Mouse (Mus musculus) mature B cell (primary cell): ENCODE results near the gene Hoxb3.

Source experiments
- in situ Hi-C: fragments of 300-500 bp; cut with MboI; formaldehyde crosslinking; loops from 2 replicates; pipeline ENCODE4 v1.14.3; 2019

Hoxb3 gene

GRCm38 (mm10) chr11:96337026-96337425, 13.9 kb downstream of the Hoxb3 start:
- in situ Hi-C loops = no loop called here

GRCm38 (mm10) chr11:96338957-96339855, 16.1 kb downstream of the Hoxb3 start:
- in situ Hi-C loops = no loop called here

GRCm38 (mm10) chr11:96340698-96341365, 17.7 kb downstream of the Hoxb3 start:
- in situ Hi-C loops = no loop called here

- in situ Hi-C loops = no loop called here
Observed at GRCm38 (mm10) chr11:96341701-96342575, 18.8 kb downstream of the Hoxb3 start.

GRCm38 (mm10) chr11:96342576-96342930, 19.4 kb downstream of the Hoxb3 start:
- in situ Hi-C loops = no loop called here

- in situ Hi-C loops = no loop called here
Observed at GRCm38 (mm10) chr11:96343206-96343745, 20.1 kb downstream of the Hoxb3 start.

GRCm38 (mm10) chr11:96344061-96344877, 21.1 kb downstream of the Hoxb3 start:
- in situ Hi-C loops = no loop called here

- in situ Hi-C loops = no loop called here
Observed at GRCm38 (mm10) chr11:96344878-96345159, 21.7 kb downstream of the Hoxb3 start.

GRCm38 (mm10) chr11:96345220-96345892, 22.2 kb downstream of the Hoxb3 start:
- in situ Hi-C loops = no loop called here

GRCm38 (mm10) chr11:96345893-96346806, 23.0 kb downstream of the Hoxb3 start:
- in situ Hi-C loops = no loop called here

- in situ Hi-C loops = no loop called here
Observed at GRCm38 (mm10) chr11:96346916-96347520, 23.9 kb downstream of the Hoxb3 start.

- in situ Hi-C loops = no loop called here
Observed at GRCm38 (mm10) chr11:96347717-96348116, 24.6 kb downstream of the Hoxb3 start.

GRCm38 (mm10) chr11:96348141-96348928, 25.2 kb downstream of the Hoxb3 start:
- in situ Hi-C loops = no loop called here

GRCm38 (mm10) chr11:96348988-96349387, 25.9 kb downstream of the Hoxb3 start:
- in situ Hi-C loops = no loop called here

- in situ Hi-C loops = no loop called here
Observed at GRCm38 (mm10) chr11:96349491-96350340, 26.6 kb downstream of the Hoxb3 start.

- in situ Hi-C loops = no loop called here
Observed at GRCm38 (mm10) chr11:96350341-96350624, 27.2 kb downstream of the Hoxb3 start, which contains the start of gene Hoxb2. Gene Hoxb2, plus strand, starts transcription at chr11:96350525.

- in situ Hi-C loops = no loop called here
Observed at GRCm38 (mm10) chr11:96350791-96351190, 27.7 kb downstream of the Hoxb3 start.

- in situ Hi-C loops = no loop called here
Observed at GRCm38 (mm10) chr11:96351312-96351711, 28.2 kb downstream of the Hoxb3 start.
